Mouse (Mus musculus) frontal cortex, adult (tissue): ENCODE measurements around the gene Dbnl.
"Not testable (repeated sequence)": the region's sequence is repeated elsewhere in the genome, so short reads cannot be mapped to it uniquely, and the experiment has no call there.

Source experiments
- ATAC-seq: cut with Nextera tagmentation; 2 replicates; pipeline ENCODE4 v1.9.2; 2017; ENCODE audit warnings: mild to moderate bottlenecking, moderate library complexity, mixed read lengths; ENCODE audit not compliant: low TSS enrichment

The Dbnl gene

DNA sequence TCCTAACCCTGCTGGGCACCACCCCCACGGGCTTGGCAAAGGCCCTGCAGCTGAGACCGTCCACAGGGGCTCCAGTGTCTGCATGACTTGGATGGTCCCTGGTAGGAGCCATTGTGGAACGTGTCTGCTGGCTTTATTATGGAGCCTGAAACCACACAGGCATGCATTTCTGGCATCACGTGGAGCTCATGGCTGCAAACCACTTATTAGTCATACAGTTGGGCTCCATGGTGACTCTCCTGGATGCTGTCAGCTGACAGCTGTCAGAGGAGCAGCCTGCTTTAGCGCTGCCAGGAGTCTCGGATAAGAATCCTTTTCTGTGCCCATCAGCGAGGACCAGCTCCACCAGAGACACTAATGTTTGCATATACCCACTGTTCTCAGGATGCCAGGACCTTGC lies 7.4 kb downstream of the Dbnl start:
- peak; percentile 76 for ATAC-seq

DNA sequence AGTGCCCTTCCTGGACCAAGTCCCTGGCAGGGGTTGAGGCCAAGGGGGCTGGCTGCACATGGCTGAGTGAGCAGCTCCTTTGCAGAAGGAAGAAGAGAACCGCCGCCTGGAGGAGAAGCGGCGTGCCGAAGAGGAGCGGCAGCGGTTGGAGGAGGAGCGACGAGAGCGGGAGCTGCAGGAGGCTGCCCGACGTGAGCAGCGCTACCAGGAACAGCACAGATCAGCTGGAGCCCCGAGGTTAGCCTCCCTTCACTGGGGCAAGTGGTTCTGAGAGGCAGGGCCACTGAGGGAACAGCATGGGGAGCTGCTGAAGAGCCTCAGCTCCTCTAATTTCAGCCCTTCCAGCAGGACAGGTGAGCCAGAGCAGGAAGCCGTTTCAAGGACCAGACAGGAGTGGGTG lies 8.7 kb downstream of the Dbnl start:
- ATAC-seq = no peak

DNA sequence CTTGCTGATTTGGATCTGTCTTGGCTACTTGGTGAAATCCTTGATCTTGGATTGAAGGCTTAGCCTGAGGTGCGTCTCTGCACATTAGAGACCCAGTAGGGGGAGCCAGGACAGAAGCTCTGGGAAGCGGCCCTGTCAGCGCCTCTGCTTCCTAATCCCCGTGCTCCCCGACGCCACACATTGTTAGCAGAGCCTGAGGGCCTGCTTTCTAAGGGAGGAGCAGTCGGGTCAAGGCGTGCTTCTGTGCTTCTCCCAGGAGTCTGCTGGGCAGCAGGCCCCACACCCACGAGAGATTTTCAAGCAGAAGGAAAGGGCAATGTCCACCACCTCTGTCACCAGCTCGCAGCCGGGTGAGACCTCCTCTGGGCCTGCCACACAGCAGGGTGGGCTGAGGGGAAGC lies 9.1 kb downstream of the Dbnl start:
- ATAC-seq = no peak

DNA sequence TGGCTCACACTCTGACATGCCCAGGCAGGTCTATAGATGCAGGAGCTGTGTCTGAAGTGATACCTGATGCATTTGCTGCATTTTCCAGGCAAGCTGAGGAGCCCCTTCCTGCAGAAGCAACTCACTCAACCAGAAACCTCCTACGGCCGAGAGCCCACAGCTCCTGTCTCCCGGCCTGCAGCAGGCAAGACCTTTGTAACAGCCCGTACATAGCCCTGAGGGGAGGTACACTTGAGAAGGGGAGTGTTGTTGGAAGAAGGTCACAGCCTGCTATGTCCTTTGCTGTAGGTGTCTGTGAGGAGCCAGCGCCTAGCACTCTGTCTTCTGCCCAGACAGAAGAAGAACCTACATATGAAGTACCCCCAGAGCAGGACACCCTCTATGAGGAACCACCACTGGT lies 9.6 kb downstream of the Dbnl start:
- no peak for ATAC-seq

DNA sequence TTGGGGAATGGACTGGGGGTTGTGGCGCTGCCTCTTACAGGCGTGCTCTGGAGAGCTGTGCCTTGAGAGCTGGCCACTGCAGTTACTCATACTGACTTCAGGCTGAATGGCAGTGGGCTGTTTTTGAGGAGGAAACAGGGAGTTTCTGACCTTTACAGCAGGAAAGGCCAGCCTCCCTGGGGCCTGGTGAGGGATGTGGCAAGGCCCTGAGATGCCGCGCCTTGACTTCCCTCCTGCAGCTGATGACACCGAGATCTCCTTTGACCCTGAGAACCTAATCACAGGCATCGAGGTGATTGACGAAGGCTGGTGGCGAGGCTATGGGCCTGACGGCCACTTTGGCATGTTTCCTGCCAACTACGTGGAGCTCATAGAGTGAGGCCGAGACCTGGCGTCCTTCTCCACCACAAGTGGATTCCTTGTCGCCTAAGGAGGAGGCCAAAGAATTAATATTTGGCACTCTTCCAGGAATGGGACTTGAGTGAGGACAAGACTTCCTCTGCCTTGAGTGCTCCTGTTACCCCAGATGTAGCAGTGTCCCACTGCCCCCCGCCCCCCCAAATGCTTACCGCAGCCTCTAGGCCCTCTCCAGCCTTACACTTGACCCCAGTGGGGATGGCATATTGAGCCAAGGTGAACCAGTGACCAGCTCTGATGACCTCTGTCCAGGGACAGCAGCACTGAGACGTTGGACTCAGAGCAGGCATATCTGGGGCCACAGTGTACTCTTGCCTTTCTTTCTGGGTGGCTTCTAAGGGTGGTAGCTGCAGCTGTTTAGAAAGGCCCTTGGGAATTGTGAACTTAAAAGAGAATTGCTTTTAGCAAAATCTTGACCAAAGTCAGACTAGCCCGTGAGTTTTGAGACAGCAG lies 11.6 kb downstream of the Dbnl start:
- ATAC-seq = no peak

DNA sequence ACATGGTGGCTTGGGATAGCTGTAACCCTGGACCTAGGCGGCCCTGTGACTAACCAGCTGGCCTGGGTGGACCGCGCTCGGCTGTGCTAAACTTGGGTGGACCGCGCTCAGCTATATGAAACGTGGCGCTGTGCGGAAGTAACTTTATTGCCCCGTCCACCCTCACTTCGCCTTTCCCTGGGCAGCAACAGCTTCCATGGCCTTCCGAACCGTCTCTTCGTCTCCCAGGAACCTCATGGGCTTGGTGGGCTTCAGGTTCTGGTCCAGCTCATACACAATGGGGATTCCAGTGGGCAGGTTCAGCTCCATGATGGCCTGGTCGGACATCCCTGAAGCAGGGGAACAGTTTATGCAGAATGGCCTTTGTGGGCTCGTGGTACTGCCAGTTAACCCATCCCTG lies 13.2 kb downstream of the Dbnl start:
- no peak for ATAC-seq

DNA sequence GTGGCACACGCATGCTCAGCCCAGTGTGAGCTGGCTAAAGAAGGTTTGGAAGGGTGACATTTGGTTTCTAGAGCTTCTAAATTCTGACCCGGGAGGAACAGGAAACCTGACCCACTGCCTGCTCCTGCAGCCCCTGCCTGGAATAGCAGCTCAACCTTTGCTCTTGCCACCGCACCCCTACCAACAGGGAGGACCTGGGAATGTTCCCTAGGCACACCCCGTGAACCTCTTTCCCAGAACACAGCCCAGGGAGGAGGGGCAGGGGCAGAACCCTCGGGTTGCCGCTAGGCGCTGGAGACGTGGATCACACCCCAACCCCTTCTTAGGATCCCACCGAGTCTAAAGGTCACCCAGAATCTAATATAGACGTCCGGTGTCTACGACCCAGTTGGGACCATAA lies 13.7 kb downstream of the Dbnl start:
- ATAC-seq = no peak

DNA sequence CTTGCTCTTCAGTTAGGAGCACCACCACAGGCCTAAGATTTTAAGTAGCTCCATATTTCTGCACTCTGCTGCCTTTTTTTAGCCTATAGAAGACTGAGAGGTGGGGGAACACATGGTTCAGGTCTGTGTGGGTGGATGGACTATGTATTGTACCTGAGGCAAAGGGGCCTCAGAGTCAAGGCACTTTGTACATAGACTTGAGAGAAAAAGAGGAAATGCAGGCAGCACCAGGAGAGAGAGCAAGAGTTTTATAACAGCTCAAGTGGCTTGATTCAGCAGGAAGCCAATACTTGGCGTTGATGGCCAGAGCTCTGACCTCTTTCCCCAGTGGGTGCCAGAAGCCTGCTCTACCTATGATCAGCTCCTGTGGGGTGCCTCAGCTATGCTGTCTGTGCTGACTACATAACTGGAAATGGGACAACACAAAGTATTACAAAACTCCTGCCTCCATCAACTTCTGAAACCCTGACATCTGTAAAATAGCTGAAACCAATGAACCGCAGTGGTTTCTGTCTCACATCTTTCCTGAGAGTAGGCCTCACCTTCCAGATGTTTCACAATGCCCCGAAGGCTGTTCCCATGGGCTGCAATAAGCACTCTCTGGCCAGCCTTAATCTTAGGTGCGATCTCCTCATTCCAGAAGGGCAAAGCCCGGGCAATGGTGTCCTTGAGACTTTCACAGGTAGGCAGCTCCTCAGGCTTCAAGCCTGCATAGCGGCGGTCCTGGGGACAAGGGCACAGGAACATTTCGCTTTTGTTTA lies 14.3 kb downstream of the Dbnl start:
- ATAC-seq = peak; percentile 14; the same call in 1 of the 2 replicates

DNA sequence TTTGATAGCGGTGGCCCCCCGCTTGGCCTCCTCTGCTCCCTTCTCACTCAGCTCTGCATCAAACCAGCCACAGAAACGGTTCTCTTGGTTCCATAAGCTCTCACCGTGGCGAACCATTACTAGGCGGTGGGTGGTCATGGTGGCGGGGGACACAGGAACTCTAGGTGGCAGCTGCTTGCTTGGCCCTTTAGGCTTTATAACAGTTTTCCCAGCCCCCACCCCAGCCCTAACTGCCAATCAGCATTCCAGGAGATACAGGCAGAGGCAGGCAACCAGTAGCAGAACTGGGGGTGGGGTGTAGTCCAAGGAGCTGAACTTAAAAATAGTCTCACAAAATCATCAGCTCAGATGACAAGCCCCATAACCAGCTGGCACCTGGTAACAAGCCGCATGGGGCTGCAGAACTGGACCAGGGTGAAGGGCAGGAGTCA lies 15.3 kb downstream of the Dbnl start, which contains the start of gene Pgam2:
TSS of gene Pgam2 (minus strand) at position 183 of the 431 bp plus-strand sequence.
- peak; percentile 68 for ATAC-seq

DNA sequence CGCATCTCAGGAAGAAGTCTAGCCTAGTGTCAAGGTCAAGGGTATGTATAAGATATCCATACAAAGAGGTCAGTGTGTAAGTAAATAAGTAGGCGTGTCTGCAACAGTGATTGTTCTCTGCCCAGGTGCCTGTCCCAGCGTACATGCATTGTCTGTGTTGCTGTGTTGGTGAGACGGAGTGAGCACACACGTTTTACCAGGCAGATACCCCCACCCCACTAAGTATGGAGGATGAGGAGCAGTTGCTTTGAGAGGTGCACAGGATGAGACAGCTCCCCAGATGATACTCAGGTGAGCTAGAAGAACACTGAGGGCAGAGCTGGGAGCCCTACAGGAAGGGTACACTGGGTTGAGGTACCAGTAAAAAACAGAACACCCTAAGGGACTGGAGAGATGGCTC lies 15.9 kb downstream of the Dbnl start:
- ATAC-seq = no peak

DNA sequence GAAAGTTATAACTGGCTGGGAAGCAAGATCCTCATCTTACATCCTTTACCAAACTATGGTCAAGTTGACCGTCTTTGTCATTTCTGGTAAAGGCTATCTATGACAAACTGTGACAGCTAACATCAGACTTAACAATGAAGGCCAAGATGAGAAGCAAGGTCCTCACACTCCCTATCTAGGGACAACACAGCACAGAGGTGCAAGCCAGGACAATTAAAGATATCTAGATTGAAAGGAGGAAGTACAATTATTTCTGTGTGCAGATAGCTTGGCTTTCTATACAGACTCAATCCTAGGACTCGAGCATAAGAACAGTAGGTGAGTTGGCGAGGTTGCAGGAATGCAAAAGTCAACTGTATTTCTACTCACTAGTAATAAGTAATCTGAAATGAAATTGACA lies 17.4 kb downstream of the Dbnl start:
- no peak for ATAC-seq

DNA sequence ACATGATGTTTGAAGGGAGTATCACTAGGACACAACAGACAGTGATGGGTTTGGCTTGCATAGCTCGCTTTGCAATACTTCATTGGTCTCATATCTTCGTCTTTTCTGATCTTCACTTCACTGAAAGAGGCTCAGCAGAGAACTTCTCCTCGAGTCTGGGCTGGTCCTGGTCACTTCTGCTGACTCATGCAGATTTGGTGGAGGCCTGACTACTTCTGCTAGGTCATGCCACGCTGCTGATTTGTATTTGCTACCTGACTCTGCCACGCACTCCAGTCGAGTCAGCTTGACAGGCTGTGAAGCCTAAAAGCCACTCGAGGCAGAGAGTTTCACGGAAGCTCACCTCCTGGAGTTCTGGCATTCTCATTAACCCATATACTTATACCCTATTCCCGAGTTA lies 19.7 kb downstream of the Dbnl start:
- ATAC-seq = no peak

DNA sequence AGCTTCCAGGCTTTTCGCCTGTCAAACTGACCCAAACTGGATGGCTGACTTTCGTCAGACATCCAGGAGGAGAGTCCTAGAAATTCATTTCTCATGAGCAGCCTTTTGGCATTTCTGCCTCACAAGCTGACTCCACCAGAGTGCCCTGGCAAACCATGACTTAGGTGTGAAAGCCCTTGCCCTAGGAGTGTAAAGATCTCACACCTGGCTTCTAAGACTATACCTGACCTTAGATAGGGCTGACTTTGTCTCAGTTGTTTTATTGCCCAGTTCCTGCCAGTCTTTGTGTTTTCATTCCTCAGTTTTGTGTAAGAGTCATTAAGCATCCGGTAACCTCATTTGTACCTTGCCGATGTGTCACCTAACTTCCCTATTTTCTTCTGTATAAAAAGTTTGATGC lies 21.2 kb downstream of the Dbnl start:
- ATAC-seq = not testable (repeated sequence)

DNA sequence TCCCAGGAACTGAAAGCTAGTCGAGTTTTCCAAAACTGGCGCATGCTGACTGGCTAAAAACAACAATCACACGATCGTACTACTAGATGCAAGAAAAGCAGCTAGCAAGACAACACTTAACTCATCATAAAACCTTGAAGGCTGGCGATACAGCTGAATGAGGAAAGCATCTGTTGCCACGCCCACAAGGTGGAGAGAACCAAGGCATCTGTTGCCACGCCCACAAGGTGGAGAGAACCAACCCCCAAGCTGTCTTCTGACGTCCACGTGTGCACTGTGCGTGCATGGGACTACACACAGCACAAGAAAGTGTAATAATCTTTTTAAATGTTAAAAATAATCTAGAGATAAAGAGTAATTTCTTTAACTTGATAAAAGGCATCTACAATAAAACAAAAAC lies 25.1 kb downstream of the Dbnl start:
- ATAC-seq = no peak

DNA sequence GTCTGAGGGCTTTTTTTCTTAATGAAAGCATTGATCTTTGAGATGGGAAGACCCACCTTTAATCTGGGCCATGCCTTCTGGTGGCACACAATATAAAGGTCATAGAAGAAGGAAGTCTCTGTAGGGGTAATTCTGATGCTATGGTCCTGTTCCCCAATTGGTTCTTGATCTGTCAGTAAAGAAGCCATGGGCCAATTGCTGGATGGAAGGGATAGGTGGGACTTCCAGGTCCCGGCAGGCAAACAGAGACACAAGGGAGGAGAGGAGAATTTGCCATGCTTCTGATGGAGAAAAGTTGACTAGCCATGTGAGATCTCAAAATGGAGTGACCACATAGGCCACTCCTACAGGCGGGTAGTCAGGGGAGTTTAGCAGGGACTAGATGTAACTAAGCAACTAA lies 30.9 kb downstream of the Dbnl start:
- no peak for ATAC-seq

DNA sequence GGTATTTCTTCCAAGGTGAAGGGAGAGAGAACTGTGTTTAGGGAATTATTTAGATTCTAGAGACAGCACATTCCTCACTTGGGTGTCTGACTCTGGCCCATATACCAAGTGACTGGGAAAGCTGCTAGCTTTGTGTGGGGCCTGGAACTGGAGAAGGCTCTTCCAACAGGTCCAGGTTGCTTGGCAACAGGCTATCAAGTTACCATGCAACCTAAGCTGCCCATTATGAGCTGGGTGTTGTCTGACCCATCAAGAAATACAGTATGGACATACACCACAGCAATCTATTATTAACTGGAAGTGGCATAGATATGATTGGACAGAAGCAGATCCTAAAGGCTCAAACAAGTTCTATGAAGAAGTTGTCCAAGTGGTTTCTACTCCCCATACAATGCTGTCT lies 37.1 kb downstream of the Dbnl start:
- no peak for ATAC-seq

DNA sequence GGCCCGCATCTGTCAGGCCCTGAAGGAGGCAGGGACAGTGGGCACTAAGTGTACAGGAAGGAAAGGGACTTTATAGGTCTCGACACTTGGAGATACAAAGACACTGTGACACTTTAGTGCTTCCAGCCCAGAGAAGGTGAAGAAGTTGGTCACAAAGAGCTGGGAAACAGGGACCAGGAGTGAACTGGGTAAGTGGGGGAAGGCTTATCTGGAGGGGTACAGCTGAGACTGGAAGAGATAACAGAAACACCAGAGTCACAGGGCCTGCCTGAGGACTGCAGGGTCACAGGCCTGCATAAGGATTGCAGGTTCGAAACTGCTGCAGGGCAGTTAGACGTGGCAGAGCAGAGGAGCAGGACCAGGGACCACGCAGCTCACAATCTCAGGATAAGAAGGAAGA lies 39.6 kb downstream of the Dbnl start:
- ATAC-seq = no peak

DNA sequence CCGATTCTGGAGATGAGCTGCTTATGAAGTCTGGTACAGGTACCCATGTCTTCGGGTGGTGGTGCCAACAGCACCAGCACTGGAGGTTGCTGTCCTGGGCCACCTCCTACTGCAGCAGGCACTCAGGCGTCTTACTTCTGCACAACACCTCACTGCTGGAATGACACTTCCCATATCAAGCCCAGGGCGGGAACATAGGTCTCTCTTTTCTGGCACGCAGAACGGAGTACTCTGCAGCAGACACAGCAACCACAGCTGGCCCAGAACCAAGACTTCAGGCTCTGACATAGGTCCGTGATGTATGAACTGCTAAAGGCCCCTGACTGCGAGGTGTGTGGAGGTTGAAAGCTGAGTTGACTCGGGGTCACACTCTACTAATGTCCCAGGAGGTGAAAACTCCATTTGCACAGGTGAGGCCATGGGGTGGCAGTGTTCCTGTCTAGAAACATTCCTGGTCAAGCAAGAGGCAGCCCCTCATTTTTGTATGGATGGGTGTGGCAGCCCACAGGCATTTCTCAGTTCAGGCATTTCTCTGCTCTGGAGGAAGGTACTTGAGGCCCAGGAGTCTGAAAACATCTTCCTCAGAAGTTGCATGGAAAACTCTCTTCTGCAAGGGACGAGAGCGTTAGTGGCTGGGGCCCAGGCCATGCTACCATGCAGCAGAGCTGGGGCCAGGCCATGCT lies 40.4 kb downstream of the Dbnl start:
- ATAC-seq = no peak

DNA sequence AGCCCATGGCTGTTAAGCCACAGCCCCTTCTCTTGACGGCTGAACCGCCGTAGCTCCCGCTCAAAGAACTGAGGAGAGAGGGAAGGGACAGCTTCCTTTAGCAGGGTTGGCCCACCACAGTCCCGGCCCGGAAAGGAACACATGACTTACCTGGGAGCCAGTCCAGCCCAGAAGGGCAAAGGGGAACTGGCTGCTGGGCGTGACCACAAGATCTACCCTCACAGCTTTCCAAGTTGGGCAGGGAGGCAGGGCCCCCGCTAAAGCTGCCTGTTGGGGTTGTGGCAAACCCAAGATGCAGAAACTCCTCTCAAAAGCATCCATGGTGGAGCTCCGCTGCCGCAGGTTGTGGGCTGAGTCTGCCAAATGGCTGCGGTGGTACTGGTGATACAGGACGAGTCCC lies 41.0 kb downstream of the Dbnl start:
- no peak for ATAC-seq

DNA sequence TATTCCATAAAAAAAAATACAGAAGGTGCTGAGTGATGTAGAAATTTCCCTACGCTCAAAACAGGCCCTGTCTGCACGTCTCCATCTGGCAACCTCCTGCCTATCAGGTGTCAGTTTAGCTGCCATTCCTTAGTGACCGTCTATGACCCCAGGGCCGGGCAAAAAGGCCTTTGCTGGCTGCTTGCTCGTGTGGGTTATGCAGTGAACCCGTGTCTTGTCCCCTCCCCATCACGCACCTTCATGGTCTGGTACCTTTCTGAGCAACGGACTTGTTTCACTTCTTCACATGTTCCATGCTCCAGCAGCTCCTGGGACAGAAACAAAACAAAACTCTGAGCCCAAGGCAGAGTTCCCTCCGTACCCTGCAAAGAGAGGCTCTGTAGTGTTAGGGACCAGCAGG lies 46.2 kb downstream of the Dbnl start:
- ATAC-seq = no peak

DNA sequence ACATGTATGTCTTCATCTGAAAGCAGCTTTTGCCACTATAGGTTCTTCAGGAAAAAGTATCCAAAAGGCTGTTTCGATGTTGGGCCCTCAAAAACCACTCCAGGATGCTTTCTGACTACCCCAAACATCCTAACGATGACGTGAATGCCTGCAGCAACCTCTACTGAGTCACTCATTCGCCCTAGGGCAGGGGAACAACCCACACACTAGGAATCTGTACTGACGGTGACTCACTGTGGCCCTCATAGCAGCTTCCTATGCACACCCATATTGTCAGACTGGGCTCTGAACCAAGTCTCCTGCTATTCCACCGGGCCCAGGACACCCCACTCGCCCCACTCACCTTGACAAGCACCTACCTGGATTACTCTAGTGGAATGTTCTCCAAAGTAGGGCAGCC lies 46.8 kb downstream of the Dbnl start:
- ATAC-seq = peak; percentile 38; the same call in 1 of the 2 replicates

DNA sequence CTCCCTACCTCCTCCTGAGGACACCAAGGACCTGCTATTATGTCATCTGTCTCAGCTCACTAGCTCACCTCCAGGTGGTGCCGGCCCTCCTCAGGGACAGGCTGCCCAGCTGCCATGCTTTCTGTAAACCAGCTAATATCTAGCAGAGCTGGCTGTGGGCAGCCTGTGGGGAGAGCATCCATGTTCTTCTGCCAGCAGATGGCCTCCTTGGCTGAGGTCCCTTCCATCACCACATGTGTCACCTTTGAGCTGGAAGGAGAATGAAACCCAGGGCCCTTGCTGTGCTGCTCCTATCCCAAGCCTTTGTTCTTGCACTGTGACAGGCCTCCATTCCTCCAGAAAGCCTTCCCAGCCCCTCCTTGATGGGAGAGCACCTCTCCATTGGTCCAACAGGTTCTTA lies 47.8 kb downstream of the Dbnl start:
- no peak for ATAC-seq
